Mouse (Mus musculus) lung, postnatal 0 days (tissue): ENCODE results near the gene Hepacam2. TPM values are rescaled to one million over a fixed set of nuclear protein-coding genes. Genes with fewer than 3 reads are reported as not detected.

Experiments
- ATAC-seq: fragments of 200-750 bp; cut with Nextera tagmentation; 2 replicates; pipeline ENCODE4 v1.8.0; 2017; ENCODE audit warnings: moderate library complexity
- DNase-seq: peaks from one replicate; pipeline ENCODE4 v3.0.0-alpha.2; 2016; ENCODE audit warnings: low spot score
- H3K27ac ChIP-seq: fragments of 300-500 bp; sonication (generic); 2 replicates; pipeline ENCODE4 v1.5.1; 2014; ENCODE audit warnings: antibody characterized with exemption, mild to moderate bottlenecking, low read length, mixed read lengths
- H3K27me3 ChIP-seq: fragments of 300-500 bp; sonication (generic); replicated peaks from 2 replicates; pipeline ENCODE4 v1.6.1; 2014; ENCODE audit warnings: low read length, mixed read lengths; ENCODE audit not compliant: insufficient read depth
- H3K36me3 ChIP-seq: fragments of 300-500 bp; sonication (generic); 2 replicates; pipeline ENCODE4 v1.6.1; 2014; ENCODE audit warnings: low read length, mixed read lengths; ENCODE audit not compliant: insufficient read depth
- H3K4me1 ChIP-seq: fragments of 300-500 bp; sonication (generic); 2 replicates; pipeline ENCODE4 v1.6.1; 2014; ENCODE audit warnings: antibody characterized with exemption, low read depth, low read length, mixed read lengths; ENCODE audit not compliant: insufficient read depth
- H3K4me2 ChIP-seq: fragments of 300-500 bp; sonication (generic); replicated peaks from 2 replicates; pipeline ENCODE4 v1.6.1; 2014; ENCODE audit warnings: low read depth, mild to moderate bottlenecking, low read length, moderate library complexity, mixed read lengths
- H3K4me3 ChIP-seq: fragments of 300-500 bp; sonication (generic); 2 replicates; pipeline ENCODE4 v1.5.1; 2014; ENCODE audit warnings: low read depth, low read length
- H3K9ac ChIP-seq: fragments of 300-500 bp; sonication (generic); replicated peaks from 2 replicates; pipeline ENCODE4 v1.6.1; 2014; ENCODE audit warnings: low read depth, mild to moderate bottlenecking
- H3K9me3 ChIP-seq: fragments of 300-500 bp; sonication (generic); 2 replicates; pipeline ENCODE4 v1.6.1; 2016; ENCODE audit warnings: low read length, mixed read lengths
- CTCF ChIP-seq: IDR thresholded peaks from 2 replicates; pipeline ENCODE4 v1.5.1; 2016; ENCODE audit warnings: antibody characterized with exemption, mild to moderate bottlenecking
- EP300 ChIP-seq: IDR thresholded peaks from 2 replicates; pipeline ENCODE4 v1.6.1; 2016; ENCODE audit warnings: antibody characterized with exemption, mild to moderate bottlenecking, control low read depth
- WGBS: fragments of 180-500 bp; shearing (Covaris S2); extraction: QIAGEN DNeasy Blood & Tissue Kit; methylation state at CpG from one replicate; pipeline ENCODE4 v1.1.7; 2014; 5-methylcytosine and 5-hydroxymethylcytosine counted together
- polyA plus RNA-seq: library from polyadenylated mRNA; unstranded; fragments of >200 nt; fragmentation: Nextera tagmentation; extraction: Ambion mirVana; gene quantifications from 2 replicates; pipeline ENCODE4 v1.2.1, GENCODE M21; 2015

The Hepacam2 gene
- polyA plus RNA-seq, 1 experiment from 2014 or later = 0.20 TPM

- WGBS = 62% methylated on average over 5 of the region's 5 CpGs
- H3K9me3 ChIP-seq = no peaks in the 10 kb centered on the region
- no peak overlapping the region for H3K4me2 ChIP-seq
- H3K4me1 ChIP-seq = no peaks in the 10 kb centered on the region
- H3K4me3 ChIP-seq = no peak overlapping the region
- no peaks in the 10 kb centered on the region for H3K27me3 ChIP-seq
- no peak for DNase-seq
- H3K27ac ChIP-seq = no peak overlapping the region
- no peak for ATAC-seq
- no peaks in the 10 kb centered on the region for H3K36me3 ChIP-seq
- H3K9ac ChIP-seq = no peak overlapping the region
- TF ChIP-seq CTCF (no peak), EP300 (no peak)
Measured at GRCm38 (mm10) chr6:3479853-3480252, 18.2 kb downstream of the Hepacam2 start.

- 27% methylated on average over 2 of the region's 2 CpGs for WGBS
- no peak overlapping the region for H3K4me3 ChIP-seq
- no peaks in the 10 kb centered on the region for H3K4me1 ChIP-seq
- no peak for TF ChIP-seq EP300
- no peak for TF ChIP-seq CTCF
- H3K27ac ChIP-seq = no peak overlapping the region
- H3K9ac ChIP-seq = no peak overlapping the region
- H3K36me3 ChIP-seq = no peaks in the 10 kb centered on the region
- no peak for ATAC-seq
- H3K9me3 ChIP-seq = no peaks in the 10 kb centered on the region
- no peak for DNase-seq
- H3K4me2 ChIP-seq = no peak overlapping the region
- H3K27me3 ChIP-seq = no peaks in the 10 kb centered on the region
Measured at GRCm38 (mm10) chr6:3476299-3476698, 21.8 kb downstream of the Hepacam2 start.

- ATAC-seq = no peak
- TF ChIP-seq CTCF = no peak
- TF ChIP-seq EP300 = no peak
Measured at GRCm38 (mm10) chr6:3470706-3471105, 27.4 kb downstream of the Hepacam2 start.

GRCm38 (mm10) chr6:3468627-3469026, 29.5 kb downstream of the Hepacam2 start:
- DNase-seq (no peak), ATAC-seq (no peak)
- 41% methylated on average over 1 of the region's 1 CpGs for WGBS
- H3K36me3 ChIP-seq = no peaks in the 10 kb centered on the region
- H3K4me3 ChIP-seq = no peak overlapping the region
- no peak overlapping the region for H3K9ac ChIP-seq
- H3K27me3 ChIP-seq = no peaks in the 10 kb centered on the region
- no peak overlapping the region for H3K4me2 ChIP-seq
- TF ChIP-seq EP300 (no peak), CTCF (no peak)
- no peak overlapping the region for H3K27ac ChIP-seq
- no peaks in the 10 kb centered on the region for H3K9me3 ChIP-seq
- H3K4me1 ChIP-seq = no peaks in the 10 kb centered on the region

More at GRCm38 (mm10) chr6:3470706-3471105, 27.4 kb downstream of the Hepacam2 start:
- Histone ChIP-seq H3K27ac (no peak overlapping the region), H3K4me3 (no peak overlapping the region), H3K36me3 (no peaks in the 10 kb centered on the region), H3K4me1 (no peaks in the 10 kb centered on the region), H3K4me2 (no peak overlapping the region), H3K9ac (no peak overlapping the region), H3K9me3 (no peaks in the 10 kb centered on the region), H3K27me3 (no peaks in the 10 kb centered on the region)
- DNase-seq = no peak
- 50% methylated on average over 2 of the region's 2 CpGs for WGBS

- TF ChIP-seq CTCF = no peak
- no peak for TF ChIP-seq EP300
- Histone ChIP-seq H3K9ac (no peak overlapping the region), H3K4me2 (no peak overlapping the region), H3K4me1 (no peaks in the 10 kb centered on the region), H3K27ac (no peak overlapping the region), H3K9me3 (no peaks in the 10 kb centered on the region), H3K27me3 (no peaks in the 10 kb centered on the region), H3K4me3 (no peak overlapping the region), H3K36me3 (no peaks in the 10 kb centered on the region)
- 69% methylated on average over 2 of the region's 2 CpGs for WGBS
- ATAC-seq (no peak), DNase-seq (no peak)
Measured at GRCm38 (mm10) chr6:3463594-3463993, 34.5 kb downstream of the Hepacam2 start.

- TF ChIP-seq CTCF = no peak
- no peak for TF ChIP-seq EP300
- no peaks in the 10 kb centered on the region for H3K9me3 ChIP-seq
- no peak overlapping the region for H3K4me2 ChIP-seq
- no peak overlapping the region for H3K27ac ChIP-seq
- no peak overlapping the region for H3K9ac ChIP-seq
- H3K27me3 ChIP-seq = no peaks in the 10 kb centered on the region
- H3K4me3 ChIP-seq = no peak overlapping the region
- ATAC-seq (no peak), DNase-seq (no peak)
- H3K36me3 ChIP-seq = no peaks in the 10 kb centered on the region
- WGBS = 64% methylated on average over 6 of the region's 6 CpGs
- H3K4me1 ChIP-seq = no peaks in the 10 kb centered on the region
Measured at GRCm38 (mm10) chr6:3463026-3463425, 35.1 kb downstream of the Hepacam2 start.

- Histone ChIP-seq H3K4me2 (no peak overlapping the region), H3K4me3 (no peak overlapping the region), H3K9me3 (no peaks in the 10 kb centered on the region), H3K9ac (no peak overlapping the region), H3K4me1 (no peaks in the 10 kb centered on the region), H3K27ac (no peak overlapping the region), H3K27me3 (no peaks in the 10 kb centered on the region), H3K36me3 (no peaks in the 10 kb centered on the region)
- WGBS = 64% methylated on average over 11 of the region's 11 CpGs
- TF ChIP-seq EP300 (no peak), CTCF (no peak)
- DNase-seq = no peak
- ATAC-seq = no peak
Measured at GRCm38 (mm10) chr6:3455944-3456536, 42.1 kb downstream of the Hepacam2 start.
